Mouse (Mus musculus) heart, embryonic 15.5 days (tissue): Measurements from ENCODE around the gene Lin52. TPM values are rescaled to one million over a fixed set of nuclear protein-coding genes. Genes with fewer than 3 reads are reported as not detected.

ENCODE experiments used
- ATAC-seq: fragments of 200-750 bp; cut with Nextera tagmentation; replicated peaks from 2 replicates; pipeline ENCODE4 v1.8.0; 2017; ENCODE audit warnings: low read depth, moderate TSS enrichment; ENCODE audit not compliant: insufficient number of reproducible peaks, insufficient read depth, low FRiP score
- H3K27ac ChIP-seq: fragments of 300-500 bp; sonication (generic); 2 replicates; pipeline ENCODE4 v1.5.1; 2015; ENCODE audit warnings: mild to moderate bottlenecking, inconsistent platforms
- H3K27me3 ChIP-seq: fragments of 300-500 bp; sonication (generic); 2 replicates; pipeline ENCODE4 v1.6.1; 2015; ENCODE audit warnings: inconsistent platforms
- H3K36me3 ChIP-seq: fragments of 300-500 bp; sonication (generic); 2 replicates; pipeline ENCODE4 v1.6.1; 2015; ENCODE audit warnings: mild to moderate bottlenecking, inconsistent platforms
- H3K4me1 ChIP-seq: fragments of 300-500 bp; sonication (generic); replicated peaks from 2 replicates; pipeline ENCODE4 v1.6.1; 2015; ENCODE audit warnings: inconsistent platforms
- H3K4me2 ChIP-seq: fragments of 300-500 bp; sonication (generic); 2 replicates; pipeline ENCODE4 v1.6.1; 2015; ENCODE audit warnings: inconsistent platforms, mild to moderate bottlenecking, moderate library complexity
- H3K4me3 ChIP-seq: fragments of 300-500 bp; sonication (generic); 2 replicates; pipeline ENCODE4 v1.5.1; 2015; ENCODE audit warnings: mild to moderate bottlenecking, inconsistent platforms
- H3K9ac ChIP-seq: fragments of 300-500 bp; sonication (generic); 2 replicates; pipeline ENCODE4 v1.6.1; 2015; ENCODE audit warnings: mild to moderate bottlenecking, inconsistent platforms
- H3K9me3 ChIP-seq: fragments of 300-500 bp; sonication (generic); replicated peaks from 2 replicates; pipeline ENCODE4 v1.6.1; 2016; ENCODE audit warnings: inconsistent platforms
- WGBS: fragments of 180-500 bp; shearing (Covaris S2); methylation state at CpG from one replicate; pipeline ENCODE4 v1.1.7; 2015; ENCODE audit warnings: mixed read lengths; 5-methylcytosine and 5-hydroxymethylcytosine counted together
- polyA plus RNA-seq: library from polyadenylated mRNA; unstranded; fragments of >200 nt; fragmentation: Nextera tagmentation; extraction: Ambion mirVana; gene quantifications from 2 replicates; pipeline ENCODE4 v1.2.1, GENCODE M21; 2015

Gene Lin52
- polyA plus RNA-seq, 1 experiment from 2014 or later: 13.3 TPM

GRCm38 (mm10) chr12:84572341-84572720 lies 121.1 kb downstream of the Lin52 start:
- H3K9ac ChIP-seq: no peak overlapping the region
- H3K36me3 ChIP-seq: no peaks in the 10 kb centered on the region
- H3K4me3 ChIP-seq: no peak overlapping the region
- WGBS: 12% methylated on average over 7 of the region's 7 CpGs
- H3K4me1 ChIP-seq: peaks cover 28% of the 10 kb centered on the region
- H3K27ac ChIP-seq: no peak overlapping the region
- ATAC-seq: no peak
- no peak overlapping the region for H3K4me2 ChIP-seq
- no peaks in the 10 kb centered on the region for H3K9me3 ChIP-seq
- peaks cover 96% of the 10 kb centered on the region for H3K27me3 ChIP-seq

GRCm38 (mm10) chr12:84573094-84573493 lies 121.9 kb downstream of the Lin52 start:
- no peak overlapping the region for H3K27ac ChIP-seq
- H3K9ac ChIP-seq: no peak overlapping the region
- ATAC-seq: no peak
- WGBS: 26% methylated on average over 7 of the region's 7 CpGs
- H3K4me2 ChIP-seq: no peak overlapping the region
- H3K4me1 ChIP-seq: peaks cover 28% of the 10 kb centered on the region
- no peaks in the 10 kb centered on the region for H3K9me3 ChIP-seq
- H3K4me3 ChIP-seq: no peak overlapping the region
- H3K27me3 ChIP-seq: peaks cover 96% of the 10 kb centered on the region
- H3K36me3 ChIP-seq: no peaks in the 10 kb centered on the region

- Histone ChIP-seq H3K4me2 (no peak overlapping the region), H3K9ac (no peak overlapping the region), H3K27ac (no peak overlapping the region), H3K36me3 (no peaks in the 10 kb centered on the region), H3K4me1 (no peaks in the 10 kb centered on the region), H3K4me3 (no peak overlapping the region), H3K9me3 (no peaks in the 10 kb centered on the region), H3K27me3 (peaks cover 54% of the 10 kb centered on the region)
- ATAC-seq: no peak
- whole genome bisulfite sequencing: 68% methylated on average over 11 of the region's 11 CpGs
Measured at GRCm38 (mm10) chr12:84577768-84578439, 126.7 kb downstream of the Lin52 start.

- Histone ChIP-seq H3K27me3 (peaks cover 49% of the 10 kb centered on the region), H3K4me1 (no peaks in the 10 kb centered on the region), H3K36me3 (no peaks in the 10 kb centered on the region), H3K27ac (no peak overlapping the region), H3K4me2 (no peak overlapping the region), H3K9me3 (no peaks in the 10 kb centered on the region), H3K4me3 (no peak overlapping the region), H3K9ac (no peak overlapping the region)
- ATAC-seq: no peak
- 33% methylated on average over 5 of the region's 5 CpGs for WGBS
Measured at GRCm38 (mm10) chr12:84578440-84578770, 127.2 kb downstream of the Lin52 start.

- no peaks in the 10 kb centered on the region for H3K36me3 ChIP-seq
- WGBS: 89% methylated on average over 2 of the region's 2 CpGs
- H3K9ac ChIP-seq: no peak overlapping the region
- H3K4me2 ChIP-seq: no peak overlapping the region
- no peaks in the 10 kb centered on the region for H3K9me3 ChIP-seq
- no peak overlapping the region for H3K27ac ChIP-seq
- H3K4me1 ChIP-seq: no peaks in the 10 kb centered on the region
- no peak for ATAC-seq
- H3K4me3 ChIP-seq: no peak overlapping the region
- H3K27me3 ChIP-seq: peaks cover 24% of the 10 kb centered on the region
Measured at GRCm38 (mm10) chr12:84581285-84581684, 130.1 kb downstream of the Lin52 start.

GRCm38 (mm10) chr12:84589825-84590761 lies 138.9 kb downstream of the Lin52 start:
- no peaks in the 10 kb centered on the region for H3K9me3 ChIP-seq
- WGBS: 1% methylated on average over 54 of the region's 54 CpGs

More at GRCm38 (mm10) chr12:84589825-84590761, 138.9 kb downstream of the Lin52 start:
- Histone ChIP-seq H3K4me2 (peak overlapping the region; percentile 100), H3K9ac (peak overlapping the region; percentile 68), H3K27me3 (peaks cover 7% of the 10 kb centered on the region; the same call in 1 of the 2 replicates), H3K36me3 (no peaks in the 10 kb centered on the region), H3K4me3 (peak overlapping the region; percentile 62), H3K4me1 (peaks cover 6% of the 10 kb centered on the region), H3K27ac (no peak overlapping the region)
- ATAC-seq: no peak

Other genes starting within 250 kb of the Lin52 start
- 6.0 and 10.0 TPM in 2 replicates for gene Elmsan1, start 232.5 kb upstream of the Lin52 start, polyA plus RNA-seq
- 69.3 and 89.7 TPM in 2 replicates for gene Ptgr2, start 166.2 kb upstream of the Lin52 start, polyA plus RNA-seq
- gene Zfp410, start 134.6 kb upstream of the Lin52 start, polyA plus RNA-seq: 46.3 and 56.1 TPM in 2 replicates
- 73.7 and 77.7 TPM in 2 replicates for gene Coq6, start 89.8 kb upstream of the Lin52 start, polyA plus RNA-seq
- gene Fam161b, start 89.6 kb upstream of the Lin52 start, polyA plus RNA-seq: 7.1 TPM in 2 replicates
- gene Entpd5, start 42.4 kb upstream of the Lin52 start, polyA plus RNA-seq: 30.3 and 32.2 TPM in 2 replicates
- gene Bbof1, start 42.4 kb upstream of the Lin52 start, polyA plus RNA-seq: 1.1 and 1.5 TPM in 2 replicates
- gene Rnf113a2, start 34.2 kb upstream of the Lin52 start, polyA plus RNA-seq: 19.7 and 22.2 TPM in 2 replicates
- gene Aldh6a1, start 418 bp upstream of the Lin52 start, polyA plus RNA-seq: 55.5 and 58.9 TPM in 2 replicates
- gene Vsx2, start 118.3 kb downstream of the Lin52 start, polyA plus RNA-seq: not detected in 2 replicates
- 9.3 and 13.6 TPM in 2 replicates for gene Abcd4, start 166.0 kb downstream of the Lin52 start, polyA plus RNA-seq
- 0.33 TPM in 1 of 2 replicates, not detected in the other for gene Vrtn, start 189.6 kb downstream of the Lin52 start, polyA plus RNA-seq
- 0.13 TPM in 1 of 2 replicates, not detected in the other for gene Syndig1l, start 247.4 kb downstream of the Lin52 start, polyA plus RNA-seq